Mouse (Mus musculus): ENCODE results near the gene Cenpn.

- TF ChIP-seq CTCF (IDR thresholded peaks at IDR 0.05; ENCODE audit: low read depth, low read length), result no peak
- no peak for TF ChIP-seq POLR2A (IDR thresholded peaks at IDR 0.05; ENCODE audit: borderline replicate concordance, low read depth, low read length)
Observed at GRCm38 (mm10) chr8:116951778-116952177, 30.2 kb downstream of the Cenpn start.

Measured in bone marrow macrophage, adult 2 months (primary cell).